7 mouse cellular contexts compared by ENCODE assay signal in the genomic region with DNA sequence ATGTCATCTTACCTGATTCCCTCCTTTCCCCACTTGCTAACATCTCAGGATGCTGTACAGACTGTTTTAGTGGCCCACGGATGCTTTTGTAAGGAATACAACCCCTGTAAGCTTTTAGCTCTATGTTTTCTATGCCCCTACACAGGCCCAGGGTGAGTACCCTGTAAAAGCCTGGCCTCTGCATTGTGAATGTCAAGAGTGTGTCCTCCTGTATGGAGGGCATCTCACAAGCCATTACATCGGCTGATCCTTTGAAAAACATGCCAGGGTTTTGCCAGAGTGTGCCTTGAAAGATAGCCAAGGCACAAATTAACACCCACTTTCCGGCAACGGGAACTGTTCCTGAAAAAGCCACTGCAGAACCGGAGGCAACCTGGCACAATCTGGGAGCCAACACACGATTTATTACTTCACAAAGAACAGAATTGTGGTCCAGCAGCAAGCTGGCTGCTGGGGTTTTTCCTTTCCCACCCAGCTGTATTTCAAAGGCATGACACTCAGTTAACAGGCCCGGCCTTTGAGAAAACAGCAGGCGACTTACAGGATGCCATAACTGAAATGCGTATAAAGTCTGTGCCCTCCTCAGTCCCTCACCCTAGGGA.
DNase-seq lines count a peak whose midpoint lies in the region; ATAC-seq and TF ChIP-seq lines count a peak whose summit lies in the region.
"Not testable (repeated sequence)": the region's sequence is repeated elsewhere in the genome, so short reads cannot be mapped to it uniquely, and the experiment has no call there.

No protein-coding gene starts in this region.

- H3K27ac ChIP-seq in cerebellum, adult 2 months (ENCODE audit: insufficient read depth, low read length), result not testable (repeated sequence)
- peak overlapping the region; percentile 64; the same call in 1 of the 2 replicates for H3K27ac ChIP-seq in embryonic facial prominence, embryonic 13.5 days
- H3K27ac ChIP-seq in limb, embryonic 13.5 days, result peak overlapping the region; percentile 59; the same call in 1 of the 2 replicates

- not testable (repeated sequence) for H3K36me3 ChIP-seq in embryonic facial prominence, embryonic 13.5 days; limb, embryonic 13.5 days

- not testable (repeated sequence) for H3K4me2 ChIP-seq in embryonic facial prominence, embryonic 13.5 days; limb, embryonic 13.5 days (replicated peaks)

- 16% methylated on average over 9 of the region's 9 CpGs for WGBS in cerebellum, adult 2 months
- 55% methylated on average over 9 of the region's 9 CpGs for WGBS in embryonic facial prominence, embryonic 13.5 days
- 12% methylated on average over 9 of the region's 9 CpGs for WGBS in limb, embryonic 13.5 days

- peak; percentile 25 to 60 for DNase-seq in cerebellum, adult 2 months
- peak; percentile 30 for DNase-seq in forelimb bud, embryonic 11.5 days (ENCODE audit: low read depth, low spot score)
- DNase-seq in kidney, adult 9 months, result peak; percentile 63
- peak; percentile 59 to 60 for DNase-seq in layer of hippocampus, postnatal 10 days (ENCODE audit: low spot score in 2 of 2)
- peak; percentile 22 for DNase-seq in right cerebral cortex, adult 18-20 months

- H3K4me1 ChIP-seq in cerebellum, adult 2 months (ENCODE audit: control insufficient read depth, insufficient read depth, low read length), result not testable (repeated sequence)
- peaks cover 28% of the 10 kb centered on the region for H3K4me1 ChIP-seq in embryonic facial prominence, embryonic 13.5 days
- H3K4me1 ChIP-seq in limb, embryonic 13.5 days, result peaks cover 23% of the 10 kb centered on the region

- not testable (repeated sequence) for H3K9me3 ChIP-seq in embryonic facial prominence, embryonic 13.5 days; limb, embryonic 13.5 days

- H3K4me3 ChIP-seq in cerebellum, adult 2 months (replicated peaks; ENCODE audit: insufficient read depth, low read depth, low read length); embryonic facial prominence, embryonic 13.5 days; limb, embryonic 13.5 days: not testable (repeated sequence)

- TF ChIP-seq POLR2A in cerebellum, adult 2 months (IDR thresholded peaks at IDR 0.05; ENCODE audit: borderline replicate concordance, insufficient read depth, low read length), result not testable (repeated sequence)

- not testable (repeated sequence) for H3K9ac ChIP-seq in embryonic facial prominence, embryonic 13.5 days; limb, embryonic 13.5 days

- TF ChIP-seq CTCF in cerebellum, adult 2 months (IDR thresholded peaks at IDR 0.05; ENCODE audit: borderline replicate concordance, insufficient read depth, low read depth, low read length), result not testable (repeated sequence)

- not testable (repeated sequence) for ATAC-seq in embryonic facial prominence, embryonic 13.5 days (ENCODE audit: insufficient number of reproducible peaks, insufficient read depth, low FRiP score, low TSS enrichment, low read depth)
- ATAC-seq in limb, embryonic 13.5 days (ENCODE audit: low FRiP score, low read depth), result peak; percentile 54; the same call in 1 of the 2 replicates

- not testable (repeated sequence) for H3K27me3 ChIP-seq in cerebellum, adult 2 months (ENCODE audit: control insufficient read depth, insufficient read depth, low read length); embryonic facial prominence, embryonic 13.5 days; limb, embryonic 13.5 days
